Mouse (Mus musculus): Measurements from ENCODE around the gene Scaf1. TPM values are rescaled to one million over a fixed set of nuclear protein-coding genes. Genes with fewer than 3 reads are reported as not detected.

Gene Scaf1
- polyA plus RNA-seq, 1 experiment from 2014 or later: 40.2 TPM

DNA sequence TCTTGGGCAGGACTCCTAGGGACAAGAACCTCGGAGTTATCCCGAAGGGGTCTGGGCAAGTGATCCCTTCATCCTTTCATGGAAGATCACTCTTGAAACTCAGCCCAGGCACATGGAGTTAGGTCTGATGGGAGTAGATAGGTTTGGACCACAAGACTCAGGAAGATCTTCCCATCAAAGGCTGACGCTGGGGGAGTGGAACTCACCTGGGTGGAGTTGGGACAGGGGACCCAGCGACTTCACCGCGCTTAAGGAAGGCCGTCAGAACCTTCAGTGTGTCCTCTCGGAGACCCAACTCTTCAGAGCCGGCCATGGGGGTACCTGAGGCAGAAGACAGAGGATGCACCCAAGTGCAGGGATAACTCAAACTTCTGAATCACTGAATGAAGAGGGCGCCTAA, 19.5 kb downstream of the Scaf1 start:
- Histone ChIP-seq H3K27ac (peak overlapping the region; percentile 89), H3K9ac (peak overlapping the region; percentile 92), H3K4me1 (peaks cover 27% of the 10 kb centered on the region), H3K4me2 (peak overlapping the region; percentile 95), H3K36me3 (peaks cover 66% of the 10 kb centered on the region), H3K27me3 (no peaks in the 10 kb centered on the region), H3K4me3 (peak overlapping the region; percentile 73), H3K9me3 (no peaks in the 10 kb centered on the region)
- 15% methylated on average over 10 of the region's 10 CpGs for WGBS
- no peak for ATAC-seq (ENCODE audit: insufficient number of reproducible peaks, insufficient read depth, low FRiP score, low TSS enrichment, low read depth)

DNA sequence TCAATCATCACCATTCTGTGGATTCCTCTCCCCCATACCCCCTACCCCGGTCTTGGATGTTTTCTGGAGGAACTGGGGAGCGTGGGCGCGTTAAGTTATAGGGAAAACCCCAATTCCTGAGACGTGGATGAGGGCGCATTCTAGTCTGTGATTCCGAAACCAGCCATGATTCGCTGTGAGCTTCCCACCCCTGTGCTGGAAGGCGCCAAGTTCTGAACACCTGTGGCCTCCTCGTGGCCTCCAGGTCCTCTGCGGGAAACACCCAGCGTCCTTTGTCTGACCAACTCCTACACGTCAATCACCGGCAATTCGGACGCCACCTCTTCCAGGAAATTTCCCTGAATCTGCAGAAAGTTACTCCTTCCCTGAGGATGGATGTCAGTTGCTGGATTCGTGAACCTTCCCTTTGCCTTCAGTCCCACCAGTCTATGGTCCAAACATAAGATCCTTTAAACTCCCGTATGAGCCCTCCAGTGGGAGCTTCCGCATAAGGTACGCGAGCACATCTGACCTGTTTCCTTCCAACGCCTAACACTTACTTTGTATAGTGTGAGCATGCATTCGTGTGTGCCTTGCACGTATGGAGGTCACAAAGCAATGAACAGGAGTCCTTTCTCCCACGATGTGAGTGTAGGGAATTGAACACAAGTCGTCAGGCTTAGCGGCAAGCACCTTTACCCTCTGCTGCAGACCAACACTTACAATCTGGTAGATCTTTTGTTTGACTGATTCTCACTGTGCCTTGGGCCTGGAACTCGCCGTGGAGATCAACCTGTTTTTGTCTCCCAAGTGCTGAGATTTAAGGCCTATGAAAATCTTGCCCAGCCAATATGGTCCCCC, 29.1 kb downstream of the Scaf1 start:
- Histone ChIP-seq H3K9me3 (no peaks in the 10 kb centered on the region), H3K4me2 (peak overlapping the region; percentile 67), H3K4me1 (peaks cover 33% of the 10 kb centered on the region), H3K27me3 (no peaks in the 10 kb centered on the region), H3K27ac (peak overlapping the region; percentile 96), H3K36me3 (peaks cover 41% of the 10 kb centered on the region), H3K9ac (peak overlapping the region; percentile 89), H3K4me3 (peak overlapping the region; percentile 97)
- WGBS: under 1% methylated on average over 29 of the region's 29 CpGs
- ATAC-seq (ENCODE audit: insufficient number of reproducible peaks, insufficient read depth, low FRiP score, low TSS enrichment, low read depth): no peak

DNA sequence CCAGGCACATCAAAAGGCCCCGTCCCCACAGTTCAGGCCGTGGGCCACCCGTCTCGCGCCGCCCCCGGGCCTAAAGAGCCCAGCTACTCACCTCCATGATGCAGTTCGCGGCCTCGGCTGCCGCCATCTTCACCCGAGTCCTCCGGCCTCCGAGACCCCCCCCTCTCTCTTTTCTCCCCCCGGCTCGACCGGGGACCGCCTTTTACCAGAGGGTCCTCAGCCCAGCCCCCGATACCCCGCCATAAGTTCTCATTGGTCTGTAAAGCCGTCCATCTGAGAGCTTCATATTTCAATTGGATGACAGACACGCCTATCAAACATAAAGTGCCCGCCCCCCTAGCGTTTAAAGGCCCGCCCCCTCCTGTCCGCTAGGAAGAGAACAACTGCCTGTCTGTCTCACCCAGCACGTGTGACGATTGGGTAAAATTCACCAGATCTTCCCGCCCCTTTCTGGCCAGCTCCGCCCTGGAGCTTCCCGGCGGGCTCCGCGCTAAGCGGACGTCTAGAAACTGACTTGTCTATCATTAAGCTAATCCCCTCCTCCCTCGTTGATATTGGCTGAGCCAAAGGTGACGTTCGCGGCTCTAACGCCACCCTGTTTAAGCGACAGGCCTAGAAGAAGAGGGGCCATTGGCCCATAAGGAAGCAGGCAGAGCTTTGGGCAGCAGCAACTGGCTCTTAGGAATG, 29.8 kb downstream of the Scaf1 start, which contains the start of gene Prmt1:
Gene Prmt1, minus strand, starts transcription at position 377 of the 687 bp plus-strand sequence.
- Histone ChIP-seq H3K36me3 (peaks cover 41% of the 10 kb centered on the region), H3K27ac (peak within 1 kb of the TSS; percentile 96), H3K27me3 (no peaks in the 10 kb centered on the region), H3K9me3 (no peaks in the 10 kb centered on the region), H3K4me3 (peak within 1 kb of the TSS; percentile 97), H3K4me1 (peaks cover 33% of the 10 kb centered on the region), H3K4me2 (peak within 1 kb of the TSS; percentile 67), H3K9ac (peak within 1 kb of the TSS; percentile 99)
- under 1% methylated on average over 42 of the region's 42 CpGs for WGBS
- peak; percentile 96 for ATAC-seq (ENCODE audit: insufficient number of reproducible peaks, insufficient read depth, low FRiP score, low TSS enrichment, low read depth)

DNA sequence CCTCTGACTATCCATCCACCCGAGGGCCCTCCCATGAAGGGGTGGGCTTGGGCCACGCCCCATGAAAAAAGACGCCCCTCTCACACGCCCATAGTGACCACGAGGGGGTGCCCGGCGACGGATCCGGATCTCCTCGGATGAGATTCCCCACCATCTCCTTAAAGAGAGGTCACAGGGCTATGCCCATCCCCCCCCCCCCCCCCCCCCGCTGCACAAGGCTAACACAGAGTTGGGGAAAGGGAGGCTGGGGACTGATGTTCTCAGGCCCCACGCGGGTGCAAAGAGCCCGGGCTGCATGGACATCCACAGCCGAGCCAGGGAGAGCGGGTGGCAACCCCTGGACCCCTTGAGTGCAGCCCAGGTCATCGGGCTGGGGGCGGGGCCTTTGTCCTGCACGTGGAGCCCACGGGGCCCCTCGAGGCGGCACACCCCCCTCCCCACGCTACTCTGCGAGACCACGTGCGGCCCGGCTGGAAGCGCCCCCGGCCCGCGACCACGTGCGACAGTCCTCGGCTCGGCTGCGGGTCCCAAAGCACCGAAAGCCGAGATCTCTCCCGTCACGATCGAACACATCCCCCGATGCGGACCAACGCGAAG, 30.5 kb downstream of the Scaf1 start:
- peak overlapping the region; percentile 95 for H3K27ac ChIP-seq
- peaks cover 43% of the 10 kb centered on the region for H3K36me3 ChIP-seq
- under 1% methylated on average over 44 of the region's 45 CpGs for WGBS
- H3K4me3 ChIP-seq: peak overlapping the region; percentile 97
- peak; percentile 5; the same call in 1 of the 2 replicates for ATAC-seq (ENCODE audit: insufficient number of reproducible peaks, insufficient read depth, low FRiP score, low TSS enrichment, low read depth)
- H3K4me1 ChIP-seq: peaks cover 33% of the 10 kb centered on the region
- H3K27me3 ChIP-seq: no peaks in the 10 kb centered on the region
- H3K9ac ChIP-seq: peak overlapping the region; percentile 99
- peak overlapping the region; percentile 67 for H3K4me2 ChIP-seq
- no peaks in the 10 kb centered on the region for H3K9me3 ChIP-seq

DNA sequence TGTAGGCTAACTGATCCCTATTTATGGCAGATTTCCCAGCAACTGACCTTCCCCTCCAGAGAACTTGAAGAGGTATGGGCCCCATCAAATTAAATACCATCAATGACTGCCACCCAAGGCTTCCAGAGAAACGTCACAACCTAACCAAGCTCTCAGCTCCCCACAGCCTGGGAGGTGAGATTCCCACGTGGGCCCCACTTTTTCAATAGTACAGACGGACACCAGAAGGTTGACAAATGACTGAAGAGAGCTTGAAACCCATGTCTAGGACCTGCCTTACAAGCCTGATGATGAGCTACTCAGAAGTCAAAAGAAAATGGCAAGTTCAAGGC, 31.4 kb downstream of the Scaf1 start:
- Histone ChIP-seq H3K9me3 (no peaks in the 10 kb centered on the region), H3K27ac (no peak overlapping the region), H3K4me2 (peak overlapping the region; percentile 67), H3K9ac (peak overlapping the region; percentile 99; the same call in 1 of the 2 replicates), H3K4me3 (peak overlapping the region; percentile 97), H3K36me3 (peaks cover 43% of the 10 kb centered on the region), H3K4me1 (peaks cover 33% of the 10 kb centered on the region), H3K27me3 (no peaks in the 10 kb centered on the region)
- WGBS: 39% methylated on average over 3 of the region's 3 CpGs
- no peak for ATAC-seq (ENCODE audit: insufficient number of reproducible peaks, insufficient read depth, low FRiP score, low TSS enrichment, low read depth)

DNA sequence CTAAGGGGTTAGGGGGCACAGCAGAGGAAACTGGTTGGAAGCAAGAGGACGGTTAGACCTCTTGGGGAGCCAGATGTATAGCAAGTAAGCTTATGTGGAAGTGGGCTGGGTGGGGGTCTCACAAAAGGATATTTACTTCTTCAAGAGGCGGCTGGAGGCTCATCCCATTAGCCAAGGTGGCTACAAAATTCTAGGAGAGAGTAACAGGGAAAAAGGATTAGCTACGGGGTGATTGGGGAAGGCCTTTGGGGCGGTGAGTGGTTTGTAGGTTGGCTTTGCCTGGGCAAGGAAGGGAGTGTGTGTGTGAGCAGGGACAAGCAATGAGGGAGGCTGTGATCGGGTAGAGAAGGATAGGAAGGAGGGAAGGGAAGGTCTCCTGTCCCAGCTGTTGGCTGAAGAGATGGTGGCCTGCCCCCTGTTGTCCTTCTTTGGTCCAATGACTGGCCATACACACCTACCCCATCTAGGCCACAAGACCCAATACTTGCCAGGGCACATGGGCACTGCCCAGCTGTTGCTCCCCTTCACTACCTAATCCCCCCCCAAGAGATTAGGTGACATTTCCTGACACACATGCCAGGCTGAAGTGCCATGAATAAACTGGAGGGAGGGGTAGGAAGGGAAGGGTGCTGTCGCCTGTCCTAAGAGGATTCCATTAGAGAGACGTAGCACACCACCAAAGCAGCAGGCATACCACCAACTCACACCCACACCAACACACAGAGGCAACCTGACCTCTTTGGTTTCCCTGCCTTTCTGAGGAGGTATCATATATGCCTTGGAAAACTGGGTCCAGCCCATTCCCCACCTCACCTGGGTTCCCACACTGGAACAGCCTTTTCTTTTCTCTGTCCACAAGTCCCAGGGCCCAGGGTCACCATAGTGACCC, 32.0 kb downstream of the Scaf1 start:
- no peak for ATAC-seq (ENCODE audit: insufficient number of reproducible peaks, insufficient read depth, low FRiP score, low TSS enrichment, low read depth)
- peaks cover 33% of the 10 kb centered on the region for H3K4me1 ChIP-seq
- H3K4me3 ChIP-seq: peak overlapping the region; percentile 97
- H3K27ac ChIP-seq: 0 out of 2 replicates have a peak overlapping the region, but pooled peaks have one; percentile 11
- H3K36me3 ChIP-seq: peaks cover 43% of the 10 kb centered on the region
- peak overlapping the region; percentile 99 for H3K9ac ChIP-seq
- H3K9me3 ChIP-seq: no peaks in the 10 kb centered on the region
- no peaks in the 10 kb centered on the region for H3K27me3 ChIP-seq
- peak overlapping the region; percentile 67 for H3K4me2 ChIP-seq
- 67% methylated on average over 7 of the region's 7 CpGs for WGBS

DNA sequence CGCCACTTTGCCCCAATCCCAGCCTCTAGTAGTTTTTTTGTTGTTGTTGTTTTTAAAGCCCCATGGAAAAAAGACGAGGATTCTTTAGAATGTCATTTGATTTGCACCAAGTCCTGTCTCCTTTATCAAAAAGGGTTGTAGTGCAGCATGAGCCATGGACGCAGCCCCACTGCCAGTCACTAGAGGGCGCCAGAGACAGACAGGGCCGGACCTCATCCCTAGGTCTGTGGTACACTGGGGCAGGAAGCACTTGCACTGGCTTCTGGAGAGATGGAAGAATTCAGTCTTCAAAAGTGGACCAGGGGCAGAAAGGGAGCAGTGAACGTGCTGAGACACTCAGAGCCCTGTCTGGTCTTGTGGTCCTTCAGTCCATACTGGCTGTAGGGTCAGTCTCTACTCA, 33.1 kb downstream of the Scaf1 start:
- Histone ChIP-seq H3K36me3 (peaks cover 52% of the 10 kb centered on the region), H3K27ac (no peak overlapping the region), H3K4me1 (peaks cover 27% of the 10 kb centered on the region), H3K4me3 (peak overlapping the region; percentile 10; the same call in 1 of the 2 replicates), H3K9me3 (no peaks in the 10 kb centered on the region), H3K4me2 (no peak overlapping the region), H3K9ac (no peak overlapping the region), H3K27me3 (no peaks in the 10 kb centered on the region)
- ATAC-seq (ENCODE audit: insufficient number of reproducible peaks, insufficient read depth, low FRiP score, low TSS enrichment, low read depth): no peak
- 34% methylated on average over 6 of the region's 6 CpGs for WGBS

DNA sequence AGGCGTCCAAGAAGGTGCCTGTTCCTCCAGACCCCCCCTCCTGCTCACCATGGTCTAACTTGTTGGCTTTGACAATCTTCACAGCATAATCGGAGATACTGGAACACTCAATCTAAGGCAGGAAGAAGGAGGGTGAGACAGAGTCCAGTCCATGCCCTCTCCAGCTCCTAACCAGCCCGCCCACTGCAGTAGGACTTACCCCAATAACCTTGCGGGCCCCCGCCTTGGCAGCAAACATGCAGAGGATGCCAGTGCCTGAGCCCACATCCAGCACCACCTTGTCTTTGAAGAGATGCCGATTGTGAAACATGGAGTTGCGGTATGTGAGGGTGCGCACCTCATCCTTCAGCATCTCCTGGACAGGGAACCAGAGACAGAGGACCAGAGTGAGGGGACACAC, 34.6 kb downstream of the Scaf1 start:
- H3K36me3 ChIP-seq: peaks cover 68% of the 10 kb centered on the region

DNA sequence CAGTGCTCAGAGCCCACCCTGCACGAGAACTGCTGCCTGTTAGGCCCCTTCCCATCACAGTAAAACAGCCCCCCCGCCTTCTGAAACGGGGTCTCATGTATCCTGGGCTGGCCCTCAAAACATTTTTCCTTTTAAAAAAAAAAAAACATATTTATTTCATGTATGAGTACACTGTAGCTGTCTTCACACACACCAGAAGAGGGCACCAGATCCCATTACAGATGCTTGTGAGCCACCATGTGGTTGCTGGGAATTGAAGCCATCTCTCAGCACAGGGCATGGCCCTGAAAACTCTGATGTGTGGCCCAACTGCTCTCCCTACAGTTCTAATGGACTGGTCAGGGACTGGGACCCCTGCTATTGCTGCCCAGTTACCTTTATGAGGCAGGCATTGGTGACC, 37.9 kb downstream of the Scaf1 start:
- 90% methylated on average over 3 of the region's 3 CpGs for WGBS
- H3K9me3 ChIP-seq: no peaks in the 10 kb centered on the region
- no peaks in the 10 kb centered on the region for H3K27me3 ChIP-seq
- H3K4me3 ChIP-seq: no peak overlapping the region
- no peak for ATAC-seq (ENCODE audit: insufficient number of reproducible peaks, insufficient read depth, low FRiP score, low TSS enrichment, low read depth)
- no peak overlapping the region for H3K27ac ChIP-seq
- no peak overlapping the region for H3K9ac ChIP-seq
- no peak overlapping the region for H3K4me2 ChIP-seq
- H3K4me1 ChIP-seq: peaks cover 18% of the 10 kb centered on the region
- peaks cover 77% of the 10 kb centered on the region for H3K36me3 ChIP-seq

More for the DNA sequence above, 34.6 kb downstream of the Scaf1 start:
- H3K9me3 ChIP-seq: no peaks in the 10 kb centered on the region
- no peak overlapping the region for H3K4me3 ChIP-seq
- H3K4me1 ChIP-seq: peaks cover 22% of the 10 kb centered on the region
- no peak overlapping the region for H3K4me2 ChIP-seq
- no peak for ATAC-seq (ENCODE audit: insufficient number of reproducible peaks, insufficient read depth, low FRiP score, low TSS enrichment, low read depth)
- H3K9ac ChIP-seq: no peak overlapping the region
- H3K27me3 ChIP-seq: no peaks in the 10 kb centered on the region
- 95% methylated on average over 8 of the region's 8 CpGs for WGBS
- no peak overlapping the region for H3K27ac ChIP-seq

DNA sequence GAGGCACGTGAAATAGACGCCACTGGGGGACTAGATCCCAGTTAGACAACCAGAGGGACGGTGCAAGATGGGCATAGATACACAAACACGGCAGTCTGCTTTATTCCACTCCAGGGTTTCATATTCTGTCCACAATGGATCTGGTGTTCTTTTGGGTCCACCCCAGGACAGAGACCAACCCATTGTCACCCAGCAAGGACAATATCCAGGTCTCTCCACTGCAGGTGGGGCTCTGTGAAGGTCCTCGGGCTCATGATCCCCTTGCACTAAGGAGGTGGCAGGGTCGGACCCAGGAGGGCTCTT, 41.1 kb downstream of the Scaf1 start:
- Histone ChIP-seq H3K4me1 (peaks cover 32% of the 10 kb centered on the region), H3K27ac (peak overlapping the region; percentile 69), H3K4me2 (peak overlapping the region; percentile 79), H3K27me3 (no peaks in the 10 kb centered on the region), H3K9ac (peak overlapping the region; percentile 32; the same call in 1 of the 2 replicates), H3K36me3 (peaks cover 50% of the 10 kb centered on the region), H3K4me3 (peak overlapping the region; percentile 60), H3K9me3 (no peaks in the 10 kb centered on the region)
- WGBS: 19% methylated on average over 6 of the region's 6 CpGs
- no peak for ATAC-seq (ENCODE audit: insufficient number of reproducible peaks, insufficient read depth, low FRiP score, low TSS enrichment, low read depth)
